Mouse (Mus musculus): ENCODE data around the gene Mrgprf.

Gene Mrgprf

DNA sequence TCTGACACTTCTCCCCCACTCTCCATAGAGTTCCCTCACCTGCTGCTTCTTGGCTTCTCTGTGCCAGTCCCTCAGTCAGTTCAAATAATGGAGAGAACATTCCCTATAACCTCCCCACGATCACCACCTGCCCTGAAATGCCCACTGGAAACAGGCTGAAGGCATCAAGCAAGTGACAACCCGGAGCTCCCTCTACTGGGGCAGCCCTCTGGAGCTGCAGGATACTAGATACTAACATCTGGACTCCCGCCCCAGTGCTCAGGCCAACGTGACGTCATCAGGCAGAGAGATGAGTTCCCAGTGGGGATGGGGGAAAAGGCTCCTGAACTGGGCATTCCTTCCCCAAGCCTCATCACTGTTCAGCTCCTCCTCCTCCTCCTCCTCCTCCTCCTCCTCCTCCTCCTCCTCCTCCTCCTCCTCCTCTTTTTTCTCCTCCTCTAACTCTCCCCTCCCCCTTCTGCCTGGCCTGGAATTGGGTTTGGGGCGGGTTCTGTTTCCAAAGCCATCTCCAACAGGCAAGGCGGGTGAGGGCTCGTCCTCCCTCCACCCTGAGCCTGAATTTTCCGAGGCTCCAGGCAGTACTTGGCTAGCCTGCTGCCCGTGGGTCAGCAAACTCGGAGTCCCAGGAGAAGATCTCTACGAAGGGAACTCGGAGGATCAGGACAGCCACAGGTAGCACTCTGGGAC lies at the start of gene Mrgprf:
Gene Mrgprf (plus strand): TSS at position 508 of the 687 bp plus-strand sequence.
- no peak for DNase-seq (ENCODE audit: low read depth, low spot score)

DNA sequence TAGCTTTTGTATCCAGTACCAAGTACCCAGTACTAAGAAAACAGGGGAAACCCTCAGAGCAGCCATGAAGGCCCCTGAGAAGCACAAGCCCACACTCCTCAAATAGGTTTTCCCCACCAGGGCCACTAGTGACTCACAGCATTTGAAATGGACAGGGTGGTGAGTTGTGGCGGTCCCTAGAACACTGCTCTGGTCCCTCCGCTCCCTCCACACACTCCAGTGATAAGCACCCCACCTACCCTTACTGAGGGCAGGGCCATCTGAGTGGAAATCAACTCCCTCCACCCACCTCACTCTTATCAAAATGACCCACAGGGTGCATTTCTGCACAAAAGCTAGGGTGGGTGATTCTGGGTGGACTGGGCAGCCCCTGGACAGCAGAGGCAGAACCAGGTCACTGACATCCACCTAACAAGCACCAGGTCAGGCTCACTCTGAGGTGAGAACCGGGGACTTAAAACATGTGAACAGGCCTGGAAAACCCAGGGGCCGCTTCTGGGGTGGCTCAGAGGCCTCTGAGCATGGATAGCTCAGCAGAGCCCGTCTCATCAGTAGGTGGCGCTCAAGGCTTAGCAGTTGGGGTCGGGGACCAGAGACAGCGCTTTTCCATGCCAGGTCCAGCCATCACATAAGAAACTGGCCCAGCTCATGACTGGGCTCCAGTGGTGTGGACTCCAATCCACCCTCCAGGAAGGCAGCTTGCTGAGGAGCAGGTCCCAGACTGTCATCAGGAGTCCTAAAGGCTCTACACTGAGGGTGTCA lies 47.7 kb upstream of the Mrgprf start:
- DNase-seq (ENCODE audit: low read depth, low spot score), result peak; percentile 39

DNA sequence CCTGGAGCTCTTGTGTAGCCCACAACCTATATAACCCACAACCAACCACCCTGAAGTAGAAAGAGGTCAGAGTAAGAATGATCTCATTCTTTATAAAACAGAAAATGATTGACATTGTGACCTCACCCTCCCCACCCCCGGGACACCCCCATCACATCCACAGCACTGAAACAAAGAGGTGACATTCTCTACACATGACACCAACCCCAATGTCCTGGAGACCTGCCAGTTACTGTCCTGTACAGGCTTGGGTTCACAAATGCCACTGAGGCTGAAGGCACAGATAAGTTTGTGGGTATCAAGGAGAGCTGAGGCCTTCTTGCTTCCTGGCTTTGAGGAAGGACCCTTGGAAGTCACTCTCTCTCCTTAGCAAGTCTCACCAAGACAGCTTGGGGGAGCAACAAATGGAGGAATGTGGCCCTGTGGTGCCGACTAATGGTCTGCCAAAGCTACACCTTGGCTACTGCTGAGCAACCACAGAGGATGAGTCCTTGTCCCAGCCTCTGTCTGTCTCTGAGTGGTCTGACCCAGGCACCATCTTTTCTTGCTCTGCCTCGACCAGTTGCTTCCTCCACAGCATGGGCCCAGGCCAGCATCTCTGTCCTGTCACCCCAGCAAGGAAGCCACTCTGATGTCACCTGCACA lies 46.5 kb upstream of the Mrgprf start:
- DNase-seq (ENCODE audit: low read depth, low spot score), result no peak

DNA sequence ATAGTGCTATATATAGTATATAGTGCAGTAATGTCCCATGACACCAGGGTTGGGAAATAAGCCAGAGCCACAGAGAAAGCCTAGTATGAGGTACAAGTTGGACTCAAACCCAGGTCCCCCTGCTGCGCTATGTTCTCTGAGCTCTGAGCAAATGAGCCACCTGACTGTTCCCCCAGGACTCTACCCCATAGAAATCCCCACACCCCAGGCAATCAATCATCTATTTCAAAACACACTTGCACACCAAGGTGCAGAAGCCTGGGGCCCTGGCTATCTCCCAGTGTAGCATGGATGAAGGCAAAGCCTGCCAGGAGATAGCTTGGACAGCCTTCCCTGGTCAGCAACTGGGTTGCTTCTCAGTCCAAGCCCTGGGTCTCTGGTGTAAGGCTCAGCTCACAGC lies 44.5 kb upstream of the Mrgprf start:
- DNase-seq (ENCODE audit: low read depth, low spot score), result no peak

DNA sequence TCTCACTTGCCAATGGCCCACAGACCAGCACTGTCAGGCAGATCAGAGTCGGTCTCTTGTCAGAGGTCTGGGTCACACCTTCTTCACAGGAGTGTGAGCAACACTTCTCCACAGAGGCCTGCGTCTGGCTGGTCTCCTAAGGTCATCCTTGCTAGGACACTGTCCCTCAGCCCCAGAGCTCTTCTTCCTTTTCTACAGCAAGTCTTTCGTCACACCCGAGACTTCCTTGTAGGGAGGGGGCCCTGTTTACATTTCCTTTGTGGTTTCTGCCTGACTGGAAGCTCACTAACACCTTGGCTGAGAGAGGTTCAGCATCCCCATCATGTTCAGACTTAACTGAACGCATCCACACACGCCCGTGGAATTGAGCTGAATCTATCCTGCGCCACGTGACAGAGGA lies 36.4 kb upstream of the Mrgprf start:
- DNase-seq (ENCODE audit: low read depth, low spot score), result no peak

DNA sequence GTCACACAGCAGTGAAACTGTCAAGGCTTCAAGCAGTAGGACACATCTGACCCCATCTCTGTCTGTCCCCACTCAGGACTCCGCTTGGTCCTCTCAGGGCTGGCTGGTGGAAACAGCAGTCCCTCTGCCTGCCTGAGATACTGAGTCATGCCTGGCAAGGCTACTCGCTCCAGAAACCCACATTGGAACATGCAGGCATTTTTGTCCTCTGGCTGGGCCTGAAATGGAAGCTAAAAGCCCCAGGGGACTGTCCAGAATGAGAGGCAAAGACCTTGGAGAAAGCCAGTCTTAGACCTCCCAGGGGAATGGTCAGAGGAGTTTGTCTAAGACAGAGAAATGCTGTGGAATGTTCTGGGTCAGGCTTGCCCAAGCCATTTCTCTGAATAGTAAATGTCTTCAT lies 34.6 kb upstream of the Mrgprf start:
- no peak for DNase-seq (ENCODE audit: low read depth, low spot score)

DNA sequence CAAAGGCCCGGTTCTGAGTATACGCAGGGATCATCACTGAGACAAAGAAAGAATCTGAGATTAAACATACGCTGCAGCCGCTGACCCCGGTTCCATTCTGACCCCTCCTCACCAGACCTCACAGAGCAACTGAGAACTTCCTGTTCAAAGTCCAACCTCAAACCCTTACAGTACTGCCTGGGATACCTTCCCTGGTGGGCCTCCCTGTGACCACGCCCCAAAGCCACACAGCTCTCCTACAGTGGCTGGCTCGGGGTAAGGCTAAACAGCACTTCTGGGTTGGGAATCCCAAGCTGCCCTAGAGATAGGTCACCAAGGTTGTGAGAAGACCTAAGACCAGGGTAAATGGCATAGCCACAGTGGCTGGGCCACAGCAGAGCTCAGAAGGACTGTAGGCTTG lies 31.7 kb upstream of the Mrgprf start:
- DNase-seq (ENCODE audit: low read depth, low spot score), result no peak

DNA sequence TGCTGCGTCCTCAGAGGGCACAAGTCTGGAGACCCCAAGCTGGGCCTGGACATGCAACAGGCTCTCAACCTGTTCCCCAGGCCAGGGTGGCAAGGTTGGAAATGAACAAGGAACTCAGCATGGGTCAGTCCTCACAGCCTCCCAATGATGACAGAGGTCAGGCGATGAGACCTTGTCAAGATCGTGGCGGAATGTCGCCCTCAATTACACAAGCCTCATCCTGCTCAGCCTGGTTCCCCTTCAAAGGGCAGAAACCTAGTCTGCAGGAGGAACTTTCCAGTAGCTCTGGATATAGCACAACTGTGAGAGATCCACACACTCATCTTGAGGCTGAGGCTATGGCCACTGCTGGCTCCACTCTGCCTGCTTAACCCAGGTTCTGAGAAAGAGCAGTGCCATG lies 29.7 kb upstream of the Mrgprf start:
- no peak for DNase-seq (ENCODE audit: low read depth, low spot score)

DNA sequence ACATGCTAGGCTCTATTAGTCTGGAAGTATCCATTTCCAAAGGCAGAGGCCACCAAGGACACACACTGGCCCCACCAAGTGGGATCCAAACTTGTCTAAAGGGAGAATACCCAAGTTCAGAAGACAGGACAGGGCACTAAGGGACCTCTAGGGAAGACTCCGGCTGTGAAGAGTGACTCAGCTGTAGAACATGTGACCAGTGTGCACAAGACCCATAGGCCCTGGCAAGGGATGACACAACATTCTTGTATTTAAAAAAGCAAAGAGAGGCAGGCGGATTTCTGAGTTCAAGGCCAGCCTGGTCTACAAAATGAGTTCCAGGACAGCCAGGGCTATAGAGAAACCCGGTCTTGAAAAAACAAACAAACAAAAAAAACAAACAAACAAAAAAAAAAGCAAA lies 25.1 kb upstream of the Mrgprf start:
- no peak for DNase-seq (ENCODE audit: low read depth, low spot score)

DNA sequence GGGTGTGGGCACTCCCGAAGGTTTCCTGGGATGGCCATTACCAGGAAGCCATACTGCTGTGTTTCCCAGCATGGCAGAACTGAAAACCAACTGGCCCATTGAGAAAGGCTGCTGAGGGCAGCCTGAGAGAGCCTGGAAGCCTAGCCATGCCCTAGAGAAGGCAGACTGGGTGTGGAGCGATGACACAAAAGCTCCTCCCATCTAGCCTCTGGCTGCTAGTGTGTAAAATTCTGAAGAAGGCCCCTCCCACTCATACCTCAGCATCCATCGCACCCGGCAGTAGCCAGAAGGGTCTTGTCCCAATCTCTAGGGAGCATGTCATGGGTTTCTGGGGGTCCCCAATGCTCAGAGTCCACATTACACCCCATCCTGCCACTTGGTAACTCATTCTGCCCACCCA lies 19.2 kb upstream of the Mrgprf start:
- DNase-seq (ENCODE audit: low read depth, low spot score), result no peak

DNA sequence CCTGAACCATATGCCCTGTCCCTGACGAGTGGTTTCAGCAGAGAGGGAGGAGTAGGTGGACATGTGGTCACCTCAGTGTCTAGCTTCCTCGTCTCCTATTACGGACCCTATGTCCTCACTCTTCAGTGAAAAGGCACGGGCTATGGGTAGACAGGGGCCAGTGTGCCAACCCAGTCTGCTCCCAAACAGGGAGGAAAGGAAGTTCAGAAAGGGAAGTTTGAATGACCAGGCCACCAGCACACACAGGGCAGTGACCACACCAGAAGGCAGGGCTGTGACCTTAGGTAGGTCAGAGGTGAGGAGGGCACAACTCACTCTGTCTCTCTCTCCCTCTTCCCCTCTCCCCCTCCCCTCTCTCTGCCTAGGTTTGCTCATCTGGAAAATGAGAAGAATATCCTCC lies 17.6 kb upstream of the Mrgprf start:
- DNase-seq (ENCODE audit: low read depth, low spot score), result no peak

DNA sequence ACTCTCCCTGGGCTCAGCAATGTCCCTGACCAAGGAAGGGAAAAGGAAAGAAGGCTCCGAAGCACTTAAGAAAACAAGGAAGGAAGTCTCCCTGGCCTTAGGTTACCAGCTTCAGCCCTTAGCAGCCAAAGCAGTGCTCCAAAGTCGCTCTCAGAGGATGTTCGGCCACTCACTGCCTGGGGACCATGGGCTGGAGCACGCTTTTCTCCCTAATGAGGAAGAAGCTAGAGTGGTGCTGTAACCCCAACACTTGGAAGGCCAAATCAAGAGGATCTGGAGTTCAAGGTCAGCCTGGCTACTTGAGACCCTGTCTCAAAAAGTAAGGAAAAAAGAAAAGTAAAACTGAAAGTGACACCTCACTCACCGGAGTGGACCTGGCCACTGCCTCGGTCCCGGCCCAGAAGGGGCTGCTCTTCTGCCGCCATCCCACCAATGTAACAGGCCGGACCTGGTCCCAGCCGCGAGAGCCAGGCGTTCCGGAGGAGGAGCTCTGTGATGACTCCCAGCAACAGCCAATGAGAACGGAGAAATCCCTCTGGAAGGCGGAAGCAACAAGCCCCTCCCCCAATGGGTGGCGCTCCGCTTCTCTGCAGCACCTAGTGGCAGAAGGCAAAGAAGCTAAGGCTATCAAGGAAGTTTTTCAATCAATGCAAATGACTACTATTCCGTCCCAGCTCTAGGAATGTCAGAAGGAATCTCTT lies 17.0 kb upstream of the Mrgprf start, which contains the start of gene Tpcn2:
Gene Tpcn2 (minus strand): TSS at position 525 of the 701 bp plus-strand sequence.
- DNase-seq (ENCODE audit: low read depth, low spot score), result peak; percentile 91

DNA sequence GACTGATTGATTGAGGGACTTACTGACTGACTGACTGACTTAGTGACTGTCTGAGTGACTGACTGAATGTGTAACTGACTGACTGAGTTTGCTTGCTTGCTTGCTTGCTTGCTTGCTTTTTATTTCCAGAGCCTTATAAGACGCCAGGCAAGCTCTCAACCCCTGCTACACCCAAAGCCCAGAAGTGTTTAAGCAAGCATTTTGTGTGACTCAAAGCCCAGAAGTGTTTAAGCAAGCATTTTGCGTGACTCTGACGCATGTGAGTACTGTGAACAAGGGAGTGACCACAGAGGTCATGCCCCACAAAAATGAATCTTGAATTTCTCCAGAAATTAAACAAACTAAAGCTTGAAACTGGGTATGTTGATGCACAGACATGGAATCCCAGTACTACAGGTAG lies 16.3 kb upstream of the Mrgprf start:
- no peak for DNase-seq (ENCODE audit: low read depth, low spot score)

DNA sequence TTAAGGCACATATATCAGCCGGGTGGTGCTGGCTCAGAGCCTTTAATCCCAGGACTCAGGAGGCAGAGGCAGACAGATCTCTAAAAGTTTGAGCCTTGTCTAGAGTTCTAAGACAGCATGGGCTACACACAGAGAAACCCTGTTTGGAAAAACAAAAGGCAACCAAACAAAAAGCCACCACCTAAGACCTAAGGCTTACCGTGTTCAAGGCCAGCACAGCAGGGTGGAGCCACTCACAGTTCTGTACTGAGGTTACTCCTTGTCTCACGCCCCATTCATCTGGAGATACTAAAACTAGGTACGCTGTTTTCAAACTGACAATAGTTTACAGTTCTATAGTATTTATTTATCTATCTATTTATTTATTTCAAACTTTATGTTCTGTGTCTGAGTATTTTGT lies 15.2 kb upstream of the Mrgprf start:
- no peak for DNase-seq (ENCODE audit: low read depth, low spot score)

DNA sequence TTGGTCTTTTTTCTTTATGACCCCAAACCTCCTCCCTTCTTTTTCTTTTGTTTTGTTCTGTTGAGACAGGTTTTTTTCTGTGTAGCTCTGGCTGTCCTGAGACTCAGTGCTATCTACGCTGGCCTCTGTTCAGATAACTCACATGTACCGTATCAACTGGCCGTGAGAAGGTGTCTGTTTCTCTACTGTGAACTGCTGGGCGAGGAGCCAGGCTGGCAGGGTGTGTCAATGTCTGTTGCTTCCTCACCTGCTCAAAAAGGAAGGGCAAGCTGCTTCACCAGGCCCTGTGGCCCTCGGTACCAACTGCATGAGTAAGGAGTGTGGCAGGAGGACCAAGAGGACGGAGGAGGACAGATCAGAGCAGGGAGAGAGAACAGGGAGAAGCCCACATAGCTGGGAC lies 13.2 kb upstream of the Mrgprf start:
- DNase-seq (ENCODE audit: low read depth, low spot score), result no peak

DNA sequence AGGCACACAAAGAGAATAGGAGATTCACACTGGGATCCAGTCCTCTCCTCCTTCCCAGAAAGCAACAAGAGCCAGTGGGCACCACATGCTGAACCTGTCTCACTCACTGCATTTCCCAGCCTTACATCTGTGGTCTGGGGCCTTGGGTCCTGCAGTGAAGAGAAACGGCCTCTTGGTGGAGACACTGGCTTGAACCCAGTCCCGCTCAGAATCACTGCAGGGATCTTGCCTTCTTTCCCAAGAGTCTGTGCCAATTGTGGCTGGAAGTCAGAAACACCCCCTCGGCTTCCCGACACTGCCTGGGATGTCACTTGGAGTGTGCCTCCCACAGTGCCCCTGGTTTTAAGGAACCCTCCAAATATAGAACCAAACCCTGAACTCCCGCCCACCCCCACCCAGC lies 11.3 kb upstream of the Mrgprf start:
- no peak for DNase-seq (ENCODE audit: low read depth, low spot score)

DNA sequence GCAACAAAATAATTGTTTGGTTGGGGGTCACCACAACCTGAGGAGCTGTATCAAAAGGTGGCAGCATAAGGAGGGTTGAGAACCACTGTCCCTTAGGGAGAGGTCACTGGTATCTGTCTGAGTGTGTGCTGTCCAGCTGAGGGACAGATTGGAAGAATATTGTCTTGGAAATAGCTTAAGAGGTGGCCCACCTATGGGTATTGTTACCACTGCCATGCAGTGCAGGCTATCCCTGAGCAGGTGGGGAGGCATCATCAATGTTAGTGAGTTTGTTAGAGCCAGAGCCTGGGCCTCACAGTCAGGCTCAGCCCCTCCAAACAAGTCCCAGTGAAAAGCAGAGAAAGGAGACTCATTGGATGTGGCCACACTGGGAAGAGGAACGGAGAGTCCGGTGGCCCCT lies 8.8 kb upstream of the Mrgprf start:
- no peak for DNase-seq (ENCODE audit: low read depth, low spot score)

DNA sequence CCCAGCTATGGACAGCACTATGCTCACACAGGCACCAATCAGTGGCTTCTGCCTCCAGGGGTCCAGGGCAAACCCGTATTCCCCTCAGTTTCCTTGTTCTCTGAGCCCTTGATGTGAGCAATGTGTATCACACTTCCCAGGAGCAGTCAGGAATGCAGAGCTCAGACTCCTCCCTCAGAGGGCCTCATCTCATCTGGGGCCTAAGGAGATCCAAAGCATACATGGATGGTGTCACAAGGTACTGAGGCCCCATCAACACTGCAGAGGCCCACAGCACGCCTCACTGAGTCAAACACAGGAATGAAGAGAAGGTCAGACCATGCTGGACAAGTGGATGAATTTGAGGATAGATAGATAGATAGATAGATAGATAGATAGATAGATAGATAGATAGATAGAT lies 7.9 kb upstream of the Mrgprf start:
- DNase-seq (ENCODE audit: low read depth, low spot score), result no peak

DNA sequence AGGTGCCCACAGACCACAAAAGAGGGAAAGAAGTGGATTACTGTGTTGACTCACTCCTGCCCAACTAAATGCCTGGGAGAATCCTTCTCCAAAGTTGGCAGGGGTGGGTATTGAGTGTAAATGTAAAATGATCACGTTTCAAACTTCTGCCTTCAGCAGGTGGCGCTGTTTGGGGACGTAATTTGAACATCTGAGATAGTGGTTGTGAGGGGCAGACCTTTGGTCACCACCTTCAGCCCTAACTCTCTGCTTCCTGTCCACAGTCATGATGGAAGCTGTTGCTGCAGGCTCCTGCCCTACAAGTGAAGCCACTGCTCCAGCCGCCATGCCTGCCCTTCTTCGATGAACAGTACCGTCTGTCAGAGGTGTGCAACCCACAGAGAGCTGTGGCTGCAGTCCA lies 6.8 kb upstream of the Mrgprf start:
- DNase-seq (ENCODE audit: low read depth, low spot score), result no peak

DNA sequence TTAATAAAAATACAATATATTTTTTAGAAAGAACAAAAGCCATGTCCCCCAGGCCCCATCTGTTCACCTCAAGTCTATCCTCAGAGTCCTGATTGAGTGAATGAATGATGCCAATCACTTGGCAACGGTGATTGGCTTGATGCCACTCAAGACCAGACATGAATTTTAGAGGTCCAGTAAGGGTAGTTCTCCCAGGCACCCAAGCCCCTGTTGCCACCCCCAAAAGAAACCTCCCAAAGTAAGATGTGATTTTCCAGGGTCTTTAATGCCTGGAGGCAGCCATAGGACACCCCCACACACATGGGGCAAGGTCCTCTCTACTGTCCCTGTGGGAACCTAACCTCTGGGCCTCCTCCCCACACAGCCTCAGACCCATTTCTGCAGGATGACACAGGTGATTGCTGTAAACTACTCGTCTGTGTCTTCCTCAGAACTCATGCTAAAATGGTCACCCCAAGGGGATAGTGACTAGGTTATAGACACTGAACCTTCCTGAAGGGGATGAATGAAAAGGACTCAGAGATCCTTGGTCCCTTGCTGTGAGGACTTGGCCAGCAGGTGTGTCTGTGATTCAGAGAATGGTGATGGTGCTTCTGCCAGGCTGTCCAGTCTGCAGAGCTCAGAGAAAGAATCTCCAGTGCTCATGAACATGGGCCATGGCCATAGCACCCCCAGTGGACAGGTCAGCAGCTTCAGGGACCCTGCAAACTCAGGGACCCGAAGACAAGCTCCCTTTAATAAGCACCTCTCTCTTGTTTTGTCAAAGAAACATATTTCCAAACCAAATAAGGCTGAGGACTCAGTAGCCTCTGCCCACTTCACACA lies 1.8 kb upstream of the Mrgprf start:
- no peak for DNase-seq (ENCODE audit: low read depth, low spot score)

DNA sequence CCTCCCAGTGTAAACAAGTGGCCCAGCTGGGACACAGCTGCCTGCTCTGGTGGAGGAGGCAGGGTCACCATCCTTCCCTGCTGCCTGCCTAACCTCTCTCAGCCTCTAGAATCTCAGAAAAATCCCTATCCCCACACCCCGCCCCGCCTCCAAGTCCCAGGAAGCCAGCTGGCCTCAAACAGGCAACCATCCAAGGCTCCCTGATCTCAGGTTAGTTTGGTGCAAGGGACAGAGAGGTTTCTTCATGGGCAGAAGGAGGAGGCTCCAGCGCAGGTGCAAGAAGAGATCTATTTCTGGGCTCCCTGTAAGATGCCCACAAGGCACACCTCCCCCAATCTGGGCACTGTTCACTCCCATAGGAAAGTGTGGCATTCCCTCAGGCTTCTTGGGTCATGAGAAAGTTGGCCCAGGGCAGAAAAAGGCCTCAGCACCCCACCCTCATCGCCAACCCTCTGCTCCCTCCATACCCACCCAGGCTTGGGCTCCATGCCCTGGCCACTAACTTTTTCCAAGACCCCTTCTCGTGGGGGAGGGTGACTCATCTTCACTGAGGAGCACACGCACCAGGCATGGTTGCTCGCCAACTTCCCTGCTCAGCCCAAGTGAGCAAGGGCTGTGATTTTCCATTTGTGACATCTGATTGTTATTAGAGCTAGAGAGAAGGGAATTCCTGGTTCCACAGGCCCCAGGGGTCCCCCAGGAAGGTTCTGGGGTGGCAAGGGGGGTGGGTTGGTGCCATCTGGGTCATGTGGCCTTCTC lies 887 bp upstream of the Mrgprf start:
- no peak for DNase-seq (ENCODE audit: low read depth, low spot score)

Data from CD4-positive helper T cell, adult 2 months (primary cell).